Mouse (Mus musculus): Measurements from ENCODE around the gene Aldh3a1. TPM values are rescaled to one million over a fixed set of nuclear protein-coding genes. Genes with fewer than 3 reads are reported as not detected.

Gene Aldh3a1
- polyA plus RNA-seq, 1 experiment: not detected

DNA sequence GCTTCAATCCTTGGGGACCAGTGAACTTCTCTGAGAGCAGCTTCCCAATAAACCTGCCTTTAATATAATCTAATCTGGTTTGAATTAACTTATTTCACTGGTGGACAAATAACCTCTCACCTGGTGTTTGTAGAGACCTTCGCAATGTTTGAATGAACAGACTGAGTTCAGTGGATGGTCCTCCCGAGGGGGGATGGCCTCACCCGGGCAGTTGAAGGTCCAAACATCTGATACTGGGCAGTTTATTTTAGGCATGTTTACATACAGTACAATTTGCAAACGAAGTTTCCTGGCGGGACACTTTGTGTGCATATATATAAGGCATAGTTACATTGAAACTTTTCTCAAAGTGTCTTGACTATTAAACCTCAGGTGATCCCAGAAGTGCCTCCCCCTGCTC is 26.8 kb downstream of the Aldh3a1 start:
- Histone ChIP-seq H3K27ac (ENCODE audit: insufficient read depth, low read length) (no peak overlapping the region), H3K4me1 (ENCODE audit: control insufficient read depth, insufficient read depth, low read length) (no peaks in the 10 kb centered on the region), H3K36me3 (ENCODE audit: control insufficient read depth, insufficient read depth, low read length, poor library complexity, severe bottlenecking) (no peaks in the 10 kb centered on the region), H3K9ac (ENCODE audit: low read depth, poor library complexity, severe bottlenecking) (no peak overlapping the region), H3K9me3 (replicated peaks; ENCODE audit: control insufficient read depth, insufficient read depth, low read length, poor library complexity, severe bottlenecking) (no peaks in the 10 kb centered on the region), H3K27me3 (ENCODE audit: control insufficient read depth, insufficient read depth, low read length, poor library complexity, severe bottlenecking) (no peaks in the 10 kb centered on the region), H3K4me3 (ENCODE audit: low read depth, low read length) (no peak overlapping the region)
- no peak for TF ChIP-seq CTCF (IDR thresholded peaks at IDR 0.05; ENCODE audit: low read depth, low read length)
- TF ChIP-seq POLR2A (IDR thresholded peaks at IDR 0.05; ENCODE audit: insufficient read depth, low read length): no peak
- no peak for TF ChIP-seq EP300 (IDR thresholded peaks at IDR 0.05; ENCODE audit: insufficient read depth, low read depth, low read length)

DNA sequence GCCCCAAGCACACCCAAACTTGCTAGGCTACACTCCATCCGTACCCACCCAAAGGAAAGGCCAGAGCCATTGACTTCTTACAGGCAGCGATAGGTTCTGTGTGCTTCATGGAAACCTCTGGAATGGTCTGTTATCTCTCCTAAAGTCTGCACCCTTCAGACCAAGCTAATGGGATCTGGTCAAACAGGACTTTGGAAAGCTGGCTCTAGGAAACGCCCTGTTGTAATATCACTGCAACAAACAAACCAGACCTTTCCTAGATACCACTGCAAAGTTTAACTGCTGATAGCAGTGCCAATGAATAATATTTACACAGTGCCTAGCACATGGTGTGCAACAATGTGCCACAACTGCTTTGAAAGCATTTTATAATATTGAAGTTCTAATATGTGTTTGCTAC is 28.7 kb downstream of the Aldh3a1 start:
- TF ChIP-seq CTCF (IDR thresholded peaks at IDR 0.05; ENCODE audit: low read depth, low read length) (no peak), POLR2A (IDR thresholded peaks at IDR 0.05; ENCODE audit: insufficient read depth, low read length) (no peak), EP300 (IDR thresholded peaks at IDR 0.05; ENCODE audit: insufficient read depth, low read depth, low read length) (no peak)
- H3K27me3 ChIP-seq (ENCODE audit: control insufficient read depth, insufficient read depth, low read length, poor library complexity, severe bottlenecking): no peaks in the 10 kb centered on the region
- no peaks in the 10 kb centered on the region for H3K4me1 ChIP-seq (ENCODE audit: control insufficient read depth, insufficient read depth, low read length)
- H3K4me3 ChIP-seq (ENCODE audit: low read depth, low read length): no peak overlapping the region
- H3K9ac ChIP-seq (ENCODE audit: low read depth, poor library complexity, severe bottlenecking): no peak overlapping the region
- no peaks in the 10 kb centered on the region for H3K9me3 ChIP-seq (replicated peaks; ENCODE audit: control insufficient read depth, insufficient read depth, low read length, poor library complexity, severe bottlenecking)
- no peaks in the 10 kb centered on the region for H3K36me3 ChIP-seq (ENCODE audit: control insufficient read depth, insufficient read depth, low read length, poor library complexity, severe bottlenecking)
- H3K27ac ChIP-seq (ENCODE audit: insufficient read depth, low read length): no peak overlapping the region

GRCm38 (mm10) chr11:61244406-61244805 is 37.1 kb downstream of the Aldh3a1 start:
- Histone ChIP-seq H3K27ac (ENCODE audit: insufficient read depth, low read length) (no peak overlapping the region), H3K27me3 (ENCODE audit: control insufficient read depth, insufficient read depth, low read length, poor library complexity, severe bottlenecking) (no peaks in the 10 kb centered on the region), H3K4me1 (ENCODE audit: control insufficient read depth, insufficient read depth, low read length) (peaks cover 3% of the 10 kb centered on the region), H3K4me3 (ENCODE audit: low read depth, low read length) (no peak overlapping the region), H3K36me3 (ENCODE audit: control insufficient read depth, insufficient read depth, low read length, poor library complexity, severe bottlenecking) (no peaks in the 10 kb centered on the region), H3K9me3 (replicated peaks; ENCODE audit: control insufficient read depth, insufficient read depth, low read length, poor library complexity, severe bottlenecking) (no peaks in the 10 kb centered on the region), H3K9ac (ENCODE audit: low read depth, poor library complexity, severe bottlenecking) (no peak overlapping the region)
- TF ChIP-seq CTCF (IDR thresholded peaks at IDR 0.05; ENCODE audit: low read depth, low read length) (no peak), POLR2A (IDR thresholded peaks at IDR 0.05; ENCODE audit: insufficient read depth, low read length) (no peak), EP300 (IDR thresholded peaks at IDR 0.05; ENCODE audit: insufficient read depth, low read depth, low read length) (no peak)

- H3K9ac ChIP-seq (ENCODE audit: low read depth, poor library complexity, severe bottlenecking): no peak overlapping the region
- H3K36me3 ChIP-seq (ENCODE audit: control insufficient read depth, insufficient read depth, low read length, poor library complexity, severe bottlenecking): 0 out of 2 replicates have a peak, but pooled peaks cover 4% of the 10 kb centered on the region
- peaks cover 3% of the 10 kb centered on the region for H3K4me1 ChIP-seq (ENCODE audit: control insufficient read depth, insufficient read depth, low read length)
Observed at GRCm38 (mm10) chr11:61251741-61252140, 44.4 kb downstream of the Aldh3a1 start.

DNA sequence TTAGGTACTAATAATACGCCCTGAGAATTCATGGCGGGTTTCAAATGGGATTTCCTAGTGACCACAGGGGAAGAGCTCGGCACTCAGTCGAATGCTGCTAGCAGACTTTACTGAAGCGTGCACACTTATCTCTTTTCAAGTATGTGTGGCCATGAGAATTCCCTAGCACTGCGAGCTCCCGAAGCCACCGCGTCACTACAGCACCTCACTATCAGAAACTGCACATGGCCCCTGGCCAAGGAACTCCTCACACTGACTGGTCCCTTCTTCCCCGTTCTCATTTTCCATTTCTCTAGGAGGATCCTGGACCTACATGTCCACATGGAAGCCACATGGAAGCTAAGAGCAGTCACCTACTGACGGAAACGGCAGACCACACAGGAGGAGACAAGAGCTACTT is 45.5 kb downstream of the Aldh3a1 start:
- TF ChIP-seq POLR2A (IDR thresholded peaks at IDR 0.05; ENCODE audit: insufficient read depth, low read length) (no peak), CTCF (IDR thresholded peaks at IDR 0.05; ENCODE audit: low read depth, low read length) (no peak), EP300 (IDR thresholded peaks at IDR 0.05; ENCODE audit: insufficient read depth, low read depth, low read length) (no peak)
- no peaks in the 10 kb centered on the region for H3K27me3 ChIP-seq (ENCODE audit: control insufficient read depth, insufficient read depth, low read length, poor library complexity, severe bottlenecking)
- H3K9me3 ChIP-seq (replicated peaks; ENCODE audit: control insufficient read depth, insufficient read depth, low read length, poor library complexity, severe bottlenecking): no peaks in the 10 kb centered on the region
- H3K4me3 ChIP-seq (ENCODE audit: low read depth, low read length): no peak overlapping the region
- H3K36me3 ChIP-seq (ENCODE audit: control insufficient read depth, insufficient read depth, low read length, poor library complexity, severe bottlenecking): 0 out of 2 replicates have a peak, but pooled peaks cover 4% of the 10 kb centered on the region
- no peak overlapping the region for H3K9ac ChIP-seq (ENCODE audit: low read depth, poor library complexity, severe bottlenecking)
- H3K27ac ChIP-seq (ENCODE audit: insufficient read depth, low read length): no peak overlapping the region
- peaks cover 3% of the 10 kb centered on the region for H3K4me1 ChIP-seq (ENCODE audit: control insufficient read depth, insufficient read depth, low read length)

More at GRCm38 (mm10) chr11:61251741-61252140, 44.4 kb downstream of the Aldh3a1 start:
- TF ChIP-seq POLR2A (IDR thresholded peaks at IDR 0.05; ENCODE audit: insufficient read depth, low read length): no peak
- TF ChIP-seq EP300 (IDR thresholded peaks at IDR 0.05; ENCODE audit: insufficient read depth, low read depth, low read length): no peak
- TF ChIP-seq CTCF (IDR thresholded peaks at IDR 0.05; ENCODE audit: low read depth, low read length): no peak
- H3K27me3 ChIP-seq (ENCODE audit: control insufficient read depth, insufficient read depth, low read length, poor library complexity, severe bottlenecking): no peaks in the 10 kb centered on the region
- no peaks in the 10 kb centered on the region for H3K9me3 ChIP-seq (replicated peaks; ENCODE audit: control insufficient read depth, insufficient read depth, low read length, poor library complexity, severe bottlenecking)
- H3K27ac ChIP-seq (ENCODE audit: insufficient read depth, low read length): no peak overlapping the region
- no peak overlapping the region for H3K4me3 ChIP-seq (ENCODE audit: low read depth, low read length)

- Histone ChIP-seq H3K9ac (ENCODE audit: low read depth, poor library complexity, severe bottlenecking) (no peak overlapping the region), H3K4me3 (ENCODE audit: low read depth, low read length) (no peak overlapping the region), H3K4me1 (ENCODE audit: control insufficient read depth, insufficient read depth, low read length) (peaks cover 1% of the 10 kb centered on the region), H3K9me3 (replicated peaks; ENCODE audit: control insufficient read depth, insufficient read depth, low read length, poor library complexity, severe bottlenecking) (no peaks in the 10 kb centered on the region), H3K36me3 (ENCODE audit: control insufficient read depth, insufficient read depth, low read length, poor library complexity, severe bottlenecking) (peaks cover 16% of the 10 kb centered on the region), H3K27me3 (ENCODE audit: control insufficient read depth, insufficient read depth, low read length, poor library complexity, severe bottlenecking) (no peaks in the 10 kb centered on the region), H3K27ac (ENCODE audit: insufficient read depth, low read length) (no peak overlapping the region)
- no peak for TF ChIP-seq EP300 (IDR thresholded peaks at IDR 0.05; ENCODE audit: insufficient read depth, low read depth, low read length)
- no peak for TF ChIP-seq CTCF (IDR thresholded peaks at IDR 0.05; ENCODE audit: low read depth, low read length)
- no peak for TF ChIP-seq POLR2A (IDR thresholded peaks at IDR 0.05; ENCODE audit: insufficient read depth, low read length)
Observed at GRCm38 (mm10) chr11:61259106-61259505, 51.8 kb downstream of the Aldh3a1 start.
